Mouse (Mus musculus) thymus, postnatal 25 days (tissue): ENCODE data around the gene Rap1b.

Source experiments
- DNase-seq: peaks from one replicate; pipeline ENCODE4 v3.0.0; 2022

The Rap1b gene

DNA sequence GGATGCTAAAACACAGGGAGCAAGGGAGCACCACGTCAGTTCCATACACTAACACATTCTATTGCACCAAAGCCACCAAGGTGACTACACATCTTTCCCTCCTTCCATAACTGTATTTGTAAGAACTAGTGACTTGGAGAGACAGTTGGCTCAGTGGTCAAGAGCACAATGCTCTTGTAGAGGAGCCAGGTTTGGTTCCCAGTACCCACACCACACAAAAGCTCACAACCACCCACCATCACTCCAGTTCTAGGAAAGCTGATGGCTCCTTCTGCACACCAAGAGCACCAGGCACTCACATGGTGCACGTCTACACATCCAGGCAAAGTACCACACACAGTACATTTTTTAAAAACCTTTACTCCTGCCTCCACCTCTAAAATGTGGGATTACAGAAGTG lies 63.8 kb downstream of the Rap1b start:
- DNase-seq, result no peak

DNA sequence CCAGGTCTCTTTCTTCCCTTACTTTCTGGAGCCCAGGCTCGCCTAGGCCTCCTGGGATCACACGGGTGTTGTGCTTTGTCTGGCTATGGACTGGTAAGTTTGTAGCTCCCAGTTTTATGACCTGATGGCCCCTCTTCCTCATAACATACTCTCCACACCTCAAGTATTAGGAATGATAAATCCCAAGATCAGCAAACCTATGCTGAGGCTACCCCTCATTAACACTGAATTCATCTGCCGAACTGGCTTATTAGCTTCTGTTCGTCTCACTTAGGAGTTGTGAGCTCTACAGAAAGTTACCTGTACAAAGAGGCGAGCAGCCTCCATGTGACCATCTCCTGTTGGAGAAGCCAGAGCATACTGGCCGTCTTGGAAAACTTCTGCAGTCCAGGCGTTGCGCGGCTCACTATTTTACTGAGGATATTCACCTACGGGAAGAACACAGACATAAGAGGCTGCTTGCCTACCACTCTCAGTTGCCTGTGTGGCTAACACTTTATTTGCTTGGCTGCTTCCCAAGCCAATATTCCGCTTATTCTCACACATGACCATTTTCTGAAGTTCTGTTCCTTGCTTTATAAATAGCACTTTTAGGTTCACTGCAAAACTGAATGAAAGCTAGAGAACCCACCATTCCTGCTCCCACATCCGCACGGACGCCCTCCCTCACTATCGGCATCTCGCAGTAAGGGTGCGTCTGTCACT lies 64.7 kb downstream of the Rap1b start:
- no peak for DNase-seq

DNA sequence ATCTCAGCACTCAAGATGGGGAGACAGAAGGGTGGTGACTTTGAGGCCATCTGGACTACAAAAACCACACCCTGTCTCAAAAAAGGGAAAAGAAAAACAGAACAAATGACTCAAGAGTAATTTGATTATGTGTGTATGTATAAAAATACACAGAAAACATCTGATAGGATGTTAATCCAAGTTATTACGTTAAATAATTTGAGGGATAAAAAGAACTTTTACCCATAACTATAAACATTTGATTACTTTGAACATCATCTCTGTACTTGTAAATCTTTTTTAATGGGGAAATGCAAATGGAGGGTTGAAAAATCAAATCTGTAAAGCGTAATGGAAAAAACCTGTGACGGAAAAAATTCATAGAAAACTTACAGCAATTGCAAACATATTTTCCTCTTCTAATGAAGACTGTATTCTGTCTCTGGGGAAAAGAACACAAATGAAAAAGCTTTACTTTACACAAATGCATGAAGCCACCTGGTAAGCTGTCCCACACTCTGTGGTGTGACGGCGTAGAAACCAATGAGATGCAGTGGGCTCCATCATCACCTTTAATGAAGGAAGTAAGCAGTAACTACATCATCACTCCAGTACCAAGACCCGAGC lies 65.4 kb downstream of the Rap1b start:
- DNase-seq, result no peak

DNA sequence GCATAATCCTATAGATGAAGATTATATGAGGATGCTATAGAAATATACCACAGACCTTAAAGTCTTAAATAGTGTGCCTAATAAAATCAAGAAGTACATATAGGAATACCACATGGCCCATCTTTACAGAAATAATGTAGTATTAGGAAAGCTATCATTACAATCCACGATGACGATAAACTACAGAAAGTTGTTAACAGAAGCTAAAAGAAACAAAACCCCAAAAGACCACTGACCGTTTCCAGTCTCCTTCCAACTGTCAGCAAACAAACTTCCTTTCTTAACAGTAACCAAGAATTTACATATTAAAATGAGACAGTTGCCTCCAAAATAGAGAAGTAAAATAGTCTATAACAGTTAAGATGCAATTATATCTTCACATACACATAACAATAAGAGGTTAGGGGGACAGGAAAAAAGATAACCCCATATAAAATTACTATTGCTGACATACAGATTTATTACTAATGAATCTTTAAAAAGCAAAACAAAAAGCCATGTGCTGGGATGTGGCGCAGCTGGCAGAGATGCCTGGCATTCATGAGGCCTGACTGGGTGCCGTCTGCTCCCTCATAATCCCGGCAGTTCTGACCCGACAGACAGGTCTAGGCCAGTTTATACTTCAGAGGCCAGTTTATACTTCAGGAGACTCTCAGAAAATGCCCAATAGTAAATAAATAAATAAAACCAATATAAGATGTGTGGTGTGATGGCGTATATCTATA lies 66.1 kb downstream of the Rap1b start:
- DNase-seq, result no peak

DNA sequence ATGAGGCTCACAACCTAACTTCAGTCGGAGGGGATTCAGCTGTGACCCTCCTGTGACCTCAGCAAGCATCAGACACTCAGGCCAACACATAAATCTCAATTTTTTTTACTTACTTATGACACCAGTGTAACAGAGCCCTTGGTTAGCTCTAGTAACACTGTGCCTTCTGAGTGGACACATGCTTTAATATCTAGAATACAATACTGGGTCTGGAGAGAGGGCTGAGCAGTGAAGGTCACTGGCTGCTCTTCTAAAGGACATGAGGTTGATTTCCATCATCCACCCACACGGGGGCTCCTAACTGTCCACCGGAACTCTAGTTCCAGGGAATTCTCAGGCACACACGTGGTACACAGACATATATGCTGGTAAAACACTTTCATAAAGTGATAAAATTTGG lies 66.9 kb downstream of the Rap1b start:
- no peak for DNase-seq

DNA sequence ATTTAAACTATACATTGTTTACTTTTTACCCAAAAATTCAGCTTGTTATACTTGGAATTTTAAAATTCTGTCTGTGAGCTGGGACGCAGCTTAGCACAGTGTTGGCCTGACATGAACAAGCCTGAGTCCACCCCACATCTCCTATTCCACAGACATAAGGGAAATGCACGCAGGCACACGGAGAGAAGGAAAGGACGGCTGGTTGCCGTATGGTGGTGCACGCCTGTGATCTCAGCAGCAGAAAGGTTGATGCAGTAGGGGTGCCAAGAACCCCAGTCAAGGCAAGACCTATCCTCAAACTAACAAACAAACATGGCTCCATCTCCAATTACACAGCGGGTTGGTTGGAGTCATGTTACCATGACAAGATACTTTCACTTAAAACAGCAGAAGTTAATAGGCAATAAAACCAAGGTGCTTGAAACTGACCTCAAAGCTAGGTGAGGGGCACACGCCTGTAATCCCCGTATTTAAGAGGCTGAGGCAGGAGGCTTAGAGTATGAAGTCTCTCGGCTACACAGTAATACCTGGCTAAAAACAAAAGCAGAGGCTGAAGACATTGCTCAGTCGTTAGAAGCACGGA lies 67.4 kb downstream of the Rap1b start:
- no peak for DNase-seq

DNA sequence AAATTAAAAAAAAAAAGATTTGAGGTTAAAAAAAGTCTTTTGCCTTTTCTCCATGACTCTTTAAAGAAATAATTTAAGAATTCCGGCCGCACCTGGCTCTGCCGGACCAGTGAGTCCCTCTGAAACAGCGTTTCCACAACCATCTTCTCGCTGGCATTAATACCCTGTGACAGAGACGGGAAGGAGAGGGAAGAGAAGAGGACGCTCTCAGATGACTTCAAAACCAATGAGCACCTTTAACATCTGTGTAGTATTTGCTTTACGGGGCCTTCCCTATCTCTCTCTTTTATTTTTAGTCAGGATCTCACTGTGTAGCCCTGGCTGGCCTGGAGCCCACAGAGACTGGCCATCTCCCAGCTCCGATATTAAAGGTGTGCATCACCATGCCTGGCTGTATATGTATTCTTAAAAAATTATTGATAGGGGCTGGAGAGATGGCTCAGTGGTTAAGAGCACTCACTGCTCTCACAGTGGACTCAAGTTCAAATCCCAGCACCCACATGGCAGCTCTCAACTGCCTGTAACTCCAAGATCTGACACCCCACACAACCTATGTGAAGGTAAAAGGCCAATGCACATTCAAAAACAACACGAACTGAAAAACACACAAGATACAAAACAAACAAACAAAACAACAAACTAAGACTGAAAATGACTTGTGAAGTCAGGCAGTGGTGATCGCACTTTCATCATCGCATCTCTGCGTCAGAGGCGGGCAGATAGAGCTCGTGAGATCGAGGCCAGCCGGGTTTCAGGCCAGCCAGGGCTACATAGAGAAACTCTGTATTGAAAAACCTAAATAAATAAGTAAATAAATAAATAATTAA lies 68.1 kb downstream of the Rap1b start:
- no peak for DNase-seq

DNA sequence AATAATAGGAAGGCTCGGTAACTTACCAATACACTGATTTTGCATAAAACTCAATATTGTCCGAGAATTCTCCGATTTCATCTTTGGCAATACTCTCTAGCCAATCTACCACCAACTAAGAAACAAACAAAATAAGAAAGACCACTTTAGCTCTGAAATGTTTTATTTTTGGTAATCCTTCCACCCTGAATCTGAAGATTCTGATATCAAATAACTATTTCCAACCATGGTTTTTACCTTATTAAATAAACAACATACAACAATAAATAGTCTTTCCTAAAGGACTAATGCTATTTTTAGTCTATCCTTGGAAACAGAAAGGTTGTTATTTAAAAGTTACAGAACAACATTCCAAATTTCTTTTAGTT lies 68.7 kb downstream of the Rap1b start:
- no peak for DNase-seq

DNA sequence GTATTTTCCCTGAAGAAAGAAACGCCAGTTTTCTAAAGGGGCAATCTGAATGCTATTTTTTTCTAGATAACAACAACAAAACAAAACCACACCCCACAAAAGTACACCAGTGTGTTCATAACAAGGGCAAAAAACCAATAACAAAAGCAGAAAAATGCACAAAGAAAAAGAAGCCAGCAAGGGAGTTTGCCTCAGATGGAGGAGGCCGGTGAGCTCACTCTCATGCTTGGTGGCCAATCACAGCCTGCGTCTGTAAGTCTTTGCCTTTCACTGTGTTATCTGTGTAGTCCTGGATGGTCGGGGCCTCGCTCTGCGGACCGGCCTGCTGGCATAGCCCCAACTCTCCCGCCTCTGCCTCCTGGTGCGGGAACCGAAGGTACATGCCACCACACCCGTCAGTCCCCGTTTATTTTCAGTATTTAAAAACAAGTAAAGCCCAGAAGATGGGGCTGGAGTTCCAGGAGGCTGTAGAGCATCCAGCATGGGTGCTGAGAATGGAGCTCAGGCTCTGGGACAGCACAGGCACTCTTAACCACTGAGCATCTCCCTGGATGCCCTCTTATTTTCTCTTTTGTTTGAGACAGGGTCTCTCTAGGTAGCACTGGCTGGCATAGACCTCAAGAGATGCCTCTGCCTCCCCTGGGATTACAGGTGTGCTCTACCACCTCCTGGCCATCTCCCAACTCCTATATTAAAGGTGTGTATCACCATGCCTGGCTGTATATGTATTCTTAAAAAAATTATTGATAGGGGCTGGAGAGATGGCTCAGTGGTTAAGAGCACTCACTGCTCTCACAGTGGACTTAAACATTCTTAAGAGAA lies 69.3 kb downstream of the Rap1b start:
- DNase-seq, result no peak

DNA sequence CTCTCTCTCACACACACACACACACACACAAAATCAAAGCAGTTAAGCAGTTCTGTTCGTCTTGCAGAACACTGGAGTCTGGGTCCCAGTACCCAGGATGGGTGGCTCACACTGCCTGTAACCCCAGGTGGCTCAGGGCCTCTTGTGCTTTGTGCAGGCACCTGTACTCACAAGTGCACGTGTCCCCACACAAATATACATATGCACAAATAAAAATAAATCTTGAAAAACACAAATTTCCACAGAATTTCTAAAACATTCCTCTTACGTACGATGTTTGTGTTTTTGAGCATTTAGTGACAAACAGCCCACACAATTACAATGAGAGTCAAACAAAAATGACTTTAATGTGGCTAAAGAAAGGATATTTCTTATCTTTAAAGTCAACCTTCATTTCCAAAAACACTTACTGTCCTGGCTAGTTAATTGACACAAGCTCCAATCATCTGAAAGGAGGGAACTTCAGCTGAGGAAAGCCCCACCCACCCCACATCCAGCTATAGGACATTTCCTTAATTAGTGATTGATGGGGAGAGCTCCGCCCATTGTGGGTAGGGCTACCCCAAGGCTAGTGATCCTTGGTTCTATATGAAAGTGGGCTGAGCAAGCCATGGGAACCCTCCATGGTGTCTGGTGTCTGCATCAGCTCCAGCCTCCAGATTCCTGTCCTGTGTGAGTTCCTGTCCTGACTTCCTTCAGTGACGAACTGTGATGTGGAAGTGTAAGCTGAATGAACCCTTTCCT lies 70.3 kb downstream of the Rap1b start:
- DNase-seq, result no peak

DNA sequence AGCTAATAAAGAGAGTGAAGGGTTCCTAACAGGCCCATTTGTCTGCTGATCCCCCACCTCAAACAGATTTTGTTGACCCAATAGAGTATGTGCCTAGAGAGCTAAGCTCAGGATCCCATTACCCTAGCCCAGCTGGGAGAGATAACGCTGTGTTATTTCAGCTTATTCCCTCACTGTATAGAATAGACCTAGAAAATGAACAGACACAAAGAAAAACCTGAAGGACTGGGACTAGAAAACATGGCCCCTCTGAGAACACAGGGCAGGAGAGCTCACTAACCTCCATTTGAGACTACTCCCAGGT lies 71.1 kb downstream of the Rap1b start:
- DNase-seq, result no peak

DNA sequence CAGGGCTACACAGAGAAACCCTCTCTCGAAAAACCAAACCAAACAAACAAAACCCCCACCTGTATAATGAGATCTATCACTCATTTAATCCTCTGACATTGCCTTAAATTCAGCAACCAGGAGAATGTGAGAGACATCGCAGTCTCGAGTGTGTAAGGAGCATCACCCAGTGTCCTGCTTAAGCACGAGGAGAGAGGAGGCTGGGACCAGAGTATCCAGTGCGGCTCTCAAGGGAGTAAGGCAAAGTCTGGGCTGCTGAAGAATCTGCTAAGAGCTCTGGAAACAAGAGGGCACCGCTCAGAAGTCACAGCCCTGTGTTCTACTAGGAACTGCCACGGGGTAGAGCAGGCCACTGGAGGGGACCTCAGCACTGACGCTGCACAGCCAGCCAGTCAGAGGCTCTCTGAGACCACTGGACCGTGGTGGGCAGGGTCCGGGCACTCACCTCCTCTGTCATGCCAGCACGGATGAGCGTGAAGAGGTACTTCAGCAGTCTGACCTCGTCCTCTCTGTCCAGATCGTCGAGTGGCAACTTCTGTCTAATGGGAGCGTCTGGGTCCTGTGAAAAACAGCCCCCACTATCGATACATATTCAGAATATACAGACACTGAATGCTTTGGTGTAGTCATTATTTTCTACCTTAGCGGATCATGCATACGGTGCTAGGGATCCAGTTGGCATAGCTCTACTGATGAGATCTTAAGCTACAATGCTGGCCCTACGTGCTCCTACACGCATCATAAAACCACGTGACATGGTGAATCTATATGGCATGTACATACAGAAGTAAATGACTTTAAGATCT lies 71.6 kb downstream of the Rap1b start:
- no peak for DNase-seq

DNA sequence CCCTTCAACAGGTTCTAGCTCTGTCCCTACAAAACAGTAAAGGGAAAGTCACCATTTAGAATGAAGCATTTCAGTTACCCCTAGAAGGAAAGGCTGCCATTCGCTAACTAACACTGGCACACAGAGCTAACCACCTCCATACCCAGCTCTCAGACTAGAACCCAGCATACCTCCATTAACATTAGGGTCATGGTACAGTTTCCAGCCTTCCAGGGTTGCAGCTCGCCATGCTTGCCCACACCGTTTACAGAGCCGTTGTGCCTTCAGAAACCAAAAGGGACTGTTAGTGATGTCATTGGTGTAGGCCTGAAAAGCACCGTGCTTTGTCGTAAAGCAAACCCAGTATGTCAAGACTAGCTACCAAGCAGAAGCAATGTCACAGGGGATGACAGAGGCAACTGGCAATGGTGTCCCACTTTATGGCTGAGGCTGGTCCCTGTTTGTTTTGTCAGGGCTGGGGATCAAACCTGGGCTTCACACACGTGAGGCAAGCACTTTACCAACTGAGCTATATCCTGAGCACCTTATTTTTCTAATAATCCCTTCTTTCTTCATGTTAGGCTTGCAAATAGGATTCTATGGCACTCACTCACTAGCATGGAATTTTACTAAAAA lies 72.6 kb downstream of the Rap1b start:
- no peak for DNase-seq

DNA sequence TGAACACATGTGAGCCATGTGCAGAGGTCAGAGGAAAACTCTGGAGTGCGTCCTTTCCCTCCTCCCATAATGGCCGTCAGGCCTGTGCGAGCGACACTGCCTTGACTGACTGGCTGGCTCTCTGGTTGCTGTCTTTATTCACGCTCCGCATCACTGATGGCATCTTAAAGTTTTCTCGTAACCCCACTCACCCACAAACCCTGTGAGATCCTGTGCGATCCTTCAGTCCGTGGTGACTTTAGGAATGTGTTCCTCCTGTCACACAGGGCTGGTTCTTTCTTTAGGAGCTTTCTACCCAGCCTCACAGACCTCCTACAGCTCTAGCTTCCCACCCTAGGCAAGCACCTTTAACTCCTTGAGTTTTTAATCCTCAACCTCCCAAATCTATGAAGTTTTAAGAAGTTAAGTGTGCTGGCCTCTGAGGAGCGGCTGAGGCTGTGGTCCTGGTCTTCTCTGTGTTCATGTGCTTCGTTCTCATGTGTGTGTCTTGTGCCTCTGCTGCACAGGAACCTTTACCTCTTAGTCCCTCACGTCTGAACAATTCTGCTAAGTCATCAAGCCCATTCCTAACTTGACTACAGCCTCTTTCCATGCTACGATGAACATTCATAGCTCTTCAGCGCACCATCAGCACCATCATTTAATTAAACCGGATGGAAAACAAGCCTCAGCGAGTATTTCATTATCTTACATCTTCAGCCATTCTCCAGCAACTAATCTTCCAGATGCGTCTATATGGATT lies 73.3 kb downstream of the Rap1b start:
- no peak for DNase-seq

DNA sequence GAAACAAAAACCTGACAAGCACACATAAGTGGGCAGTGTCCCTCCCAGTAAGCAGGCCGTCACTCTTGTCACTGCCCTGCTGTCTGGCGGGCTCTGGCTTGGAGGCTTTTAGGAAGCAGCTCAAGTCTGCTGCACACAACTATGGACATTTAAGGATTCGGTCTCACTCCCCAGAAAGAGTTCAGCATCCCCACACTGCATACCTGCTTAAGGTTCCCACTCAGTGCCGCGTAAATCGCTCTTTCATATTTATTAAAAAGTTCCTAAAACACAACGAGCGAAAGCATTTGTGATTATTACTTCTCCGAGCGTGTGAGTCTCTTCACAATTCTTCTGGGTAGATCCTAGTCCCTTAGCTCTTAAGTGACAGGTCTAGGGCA lies 74.7 kb downstream of the Rap1b start:
- DNase-seq, result no peak

DNA sequence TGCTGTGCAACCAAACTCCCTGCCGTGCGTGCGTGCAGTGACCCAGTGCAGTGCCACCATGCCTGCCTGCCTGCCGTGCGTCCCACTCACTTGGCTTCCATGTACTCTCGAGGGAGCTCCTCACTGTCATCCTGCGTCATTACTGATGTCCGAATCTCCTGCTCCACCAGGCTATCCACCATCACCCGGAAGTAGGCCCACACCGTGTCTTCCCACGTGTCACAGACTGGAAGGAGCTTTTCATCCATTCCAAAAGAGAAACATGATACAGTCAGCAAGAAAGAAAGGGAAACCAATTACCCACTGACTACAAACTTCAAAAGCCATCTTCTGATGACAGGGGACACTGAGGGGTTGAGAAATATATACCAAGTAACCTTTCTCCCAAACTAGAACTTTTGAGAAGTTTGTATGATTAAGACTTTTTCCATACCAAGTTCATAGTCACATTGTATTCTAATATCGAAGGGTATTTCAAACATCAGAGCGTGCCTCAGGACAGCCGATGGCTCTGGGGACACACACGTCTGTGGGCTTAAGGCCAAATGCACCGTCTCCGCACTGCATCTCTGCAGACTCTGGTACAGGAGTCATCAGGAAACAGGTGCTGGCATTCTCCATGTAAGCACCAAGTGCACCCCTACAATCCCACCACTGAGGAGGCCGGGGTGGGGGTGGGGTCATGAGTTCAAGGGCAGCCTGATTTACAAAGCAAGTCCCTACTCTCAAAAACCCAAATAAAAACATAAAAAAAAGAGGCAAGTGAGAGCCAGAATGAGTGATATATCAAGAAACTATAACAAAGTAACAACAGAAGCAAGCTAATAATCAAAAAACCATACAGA lies 75.3 kb downstream of the Rap1b start:
- no peak for DNase-seq

DNA sequence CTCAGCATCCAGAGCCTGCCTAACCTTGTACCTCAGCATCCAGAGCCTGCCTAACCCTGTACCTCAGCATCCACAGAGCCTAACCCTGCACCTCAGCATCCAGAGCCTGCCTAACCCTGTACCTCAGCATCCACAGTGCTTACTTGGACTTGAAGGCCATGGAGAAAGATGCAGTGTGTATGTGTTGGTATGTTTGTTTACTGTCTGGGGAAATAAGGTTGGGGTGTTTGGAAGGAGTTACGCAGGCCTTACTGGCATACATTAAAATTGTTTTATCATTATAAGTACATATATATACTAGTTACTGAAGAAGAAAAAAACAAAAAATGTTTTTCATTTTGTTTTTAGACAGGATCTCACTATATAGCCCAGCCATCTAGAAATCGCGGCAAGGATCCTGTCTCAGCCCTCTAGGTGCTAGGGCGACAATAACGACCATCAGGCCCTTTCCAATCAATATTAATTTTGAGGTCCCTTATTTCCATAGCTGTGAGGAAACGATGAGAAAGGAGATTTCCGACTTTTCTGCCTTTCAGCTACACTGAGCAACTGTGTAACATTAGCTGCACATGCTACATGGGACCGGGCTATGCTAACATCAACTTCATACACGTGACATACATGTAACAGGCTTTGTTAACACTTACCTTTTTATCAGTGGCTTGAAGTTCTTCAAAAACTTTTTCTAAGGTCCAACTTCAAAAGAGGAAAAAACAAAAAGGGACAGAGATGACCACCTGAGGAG lies 76.1 kb downstream of the Rap1b start:
- no peak for DNase-seq

DNA sequence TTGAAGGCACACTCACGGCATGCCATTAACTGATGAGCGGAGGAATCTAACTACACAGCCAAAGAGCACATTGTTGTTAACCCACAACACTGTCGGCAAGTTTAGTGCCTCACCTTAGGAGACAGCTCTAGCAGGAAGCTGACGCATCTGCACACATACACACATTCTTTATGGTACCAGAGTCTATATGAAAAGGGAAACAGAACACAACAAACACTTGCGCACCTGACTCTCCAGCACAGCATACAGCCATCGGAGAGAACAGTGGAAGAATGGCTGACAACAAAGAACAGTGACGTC lies 77.7 kb downstream of the Rap1b start:
- no peak for DNase-seq
